Mouse (Mus musculus): ENCODE data around the gene Tmed4. TPM values are rescaled to one million over a fixed set of nuclear protein-coding genes. Genes with fewer than 3 reads are reported as not detected.
A peak's percentile ranks its signal among the peaks of the same experiment; 100 is the strongest.

Gene Tmed4
- polyA plus RNA-seq (2011; ENCODE audit: insufficient read depth, insufficient read length, low read depth, missing spikeins): 38.5 and 41.5 TPM in 2 replicates

DNA sequence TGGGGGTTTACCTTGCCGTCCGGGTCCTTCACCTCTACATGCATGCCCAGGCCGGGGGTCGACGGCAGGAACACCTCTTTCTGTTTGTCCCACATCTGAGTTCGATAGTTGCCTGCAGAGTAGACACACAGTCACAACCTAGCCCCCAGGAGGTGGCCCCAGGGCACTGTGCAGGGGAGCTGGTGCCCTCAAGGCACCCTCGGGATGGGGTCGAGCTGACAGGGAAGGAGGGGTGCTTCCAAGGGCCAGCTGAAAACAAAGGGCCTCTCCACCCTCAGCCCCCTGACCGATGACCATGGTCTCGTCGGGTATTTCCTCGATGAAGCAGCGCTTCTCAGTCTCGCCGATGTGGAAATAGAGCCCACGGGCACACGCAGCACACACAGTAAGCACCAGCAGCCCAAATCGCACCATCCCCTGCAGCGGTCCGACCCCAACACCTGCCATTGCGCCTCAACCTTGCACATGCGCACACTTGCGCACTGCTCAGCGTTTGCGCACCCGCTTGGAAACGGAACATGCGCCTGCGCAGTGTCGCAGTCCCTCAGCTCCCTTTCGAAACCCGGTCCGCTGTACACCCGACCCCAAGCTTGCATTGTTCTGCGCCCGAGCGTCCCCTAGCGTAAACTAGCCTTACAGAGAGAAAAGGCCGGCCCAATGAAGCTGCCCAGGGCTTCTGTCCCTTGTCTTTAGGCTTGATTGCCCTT, at the start of gene Tmed4:
Gene Tmed4 (minus strand): TSS at position 484 of the 707 bp plus-strand sequence.
- peak; percentile 99 for TF ChIP-seq POLR2A (IDR thresholded peaks at IDR 0.05; ENCODE audit: insufficient read depth, low read length)
- peak; percentile 71 for TF ChIP-seq CTCF (IDR thresholded peaks at IDR 0.05; ENCODE audit: low read depth, low read length)
- 0 out of 2 replicates have a peak, but pooled peaks have one; percentile 32 for TF ChIP-seq EP300 (IDR thresholded peaks at IDR 0.05; ENCODE audit: insufficient read depth, low read depth, low read length)
- Histone ChIP-seq H3K36me3 (ENCODE audit: control insufficient read depth, insufficient read depth, low read length, poor library complexity, severe bottlenecking) (peaks cover 7% of the 10 kb centered on the region; the same call in 1 of the 2 replicates), H3K27ac (ENCODE audit: insufficient read depth, low read length) (no peak within 1 kb of the TSS), H3K9ac (ENCODE audit: low read depth, poor library complexity, severe bottlenecking) (peak within 1 kb of the TSS; percentile 55), H3K27me3 (ENCODE audit: control insufficient read depth, insufficient read depth, low read length, poor library complexity, severe bottlenecking) (no peaks in the 10 kb centered on the region), H3K4me3 (ENCODE audit: low read depth, low read length) (peak within 1 kb of the TSS; percentile 74), H3K4me1 (ENCODE audit: control insufficient read depth, insufficient read depth, low read length) (no peaks in the 10 kb centered on the region), H3K9me3 (replicated peaks; ENCODE audit: control insufficient read depth, insufficient read depth, low read length, poor library complexity, severe bottlenecking) (no peaks in the 10 kb centered on the region)

DNA sequence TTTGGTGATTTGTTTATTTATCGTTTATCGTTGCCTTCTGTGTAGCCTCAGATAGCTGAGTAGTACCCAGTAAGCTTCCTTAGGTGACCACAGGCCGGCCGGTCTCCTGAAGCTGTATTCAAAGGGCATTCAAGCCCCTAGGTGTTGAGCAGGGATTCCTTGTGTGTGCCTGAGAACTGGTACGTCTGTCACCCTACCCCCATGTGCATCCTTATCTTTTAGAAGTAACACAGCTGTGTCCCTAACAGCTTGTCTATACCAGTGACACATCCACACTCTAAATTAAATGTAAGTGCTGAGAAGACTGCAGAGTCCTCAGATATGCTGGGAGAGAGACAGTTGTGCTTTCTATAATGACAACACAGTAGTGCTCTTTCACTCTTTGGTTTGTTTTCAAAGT, 48.7 kb upstream of the Tmed4 start:
- Histone ChIP-seq H3K27me3 (ENCODE audit: control insufficient read depth, insufficient read depth, low read length, poor library complexity, severe bottlenecking) (no peaks in the 10 kb centered on the region), H3K36me3 (ENCODE audit: control insufficient read depth, insufficient read depth, low read length, poor library complexity, severe bottlenecking) (peaks cover 15% of the 10 kb centered on the region), H3K9ac (ENCODE audit: low read depth, poor library complexity, severe bottlenecking) (no peak overlapping the region), H3K4me3 (ENCODE audit: low read depth, low read length) (no peak overlapping the region), H3K4me1 (ENCODE audit: control insufficient read depth, insufficient read depth, low read length) (no peaks in the 10 kb centered on the region), H3K9me3 (replicated peaks; ENCODE audit: control insufficient read depth, insufficient read depth, low read length, poor library complexity, severe bottlenecking) (no peaks in the 10 kb centered on the region), H3K27ac (ENCODE audit: insufficient read depth, low read length) (no peak overlapping the region)
- TF ChIP-seq POLR2A (IDR thresholded peaks at IDR 0.05; ENCODE audit: insufficient read depth, low read length) (no peak), EP300 (IDR thresholded peaks at IDR 0.05; ENCODE audit: insufficient read depth, low read depth, low read length) (no peak)

DNA sequence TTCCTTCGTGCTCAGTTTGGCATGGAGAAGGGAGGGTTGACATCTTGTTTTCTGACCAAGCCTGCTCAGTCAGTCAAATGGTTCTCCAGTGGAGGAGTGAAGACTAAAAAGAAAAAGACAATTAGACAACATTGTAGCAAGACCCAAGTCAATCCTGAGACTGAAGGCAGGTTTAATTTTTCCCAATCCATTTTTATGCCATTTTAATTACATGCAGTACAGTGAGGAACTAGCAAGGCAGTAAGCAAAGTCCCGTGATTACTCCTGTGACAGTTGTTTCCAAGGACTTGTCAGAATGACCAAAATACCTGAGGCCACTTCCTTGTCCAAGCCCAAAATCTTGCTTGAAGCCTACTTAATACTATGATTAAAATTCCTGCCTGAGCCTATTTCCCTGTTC, 47.4 kb upstream of the Tmed4 start:
- Histone ChIP-seq H3K4me1 (ENCODE audit: control insufficient read depth, insufficient read depth, low read length) (no peaks in the 10 kb centered on the region), H3K9ac (ENCODE audit: low read depth, poor library complexity, severe bottlenecking) (no peak overlapping the region), H3K27me3 (ENCODE audit: control insufficient read depth, insufficient read depth, low read length, poor library complexity, severe bottlenecking) (no peaks in the 10 kb centered on the region), H3K4me3 (ENCODE audit: low read depth, low read length) (no peak overlapping the region), H3K9me3 (replicated peaks; ENCODE audit: control insufficient read depth, insufficient read depth, low read length, poor library complexity, severe bottlenecking) (no peaks in the 10 kb centered on the region), H3K36me3 (ENCODE audit: control insufficient read depth, insufficient read depth, low read length, poor library complexity, severe bottlenecking) (peaks cover 21% of the 10 kb centered on the region), H3K27ac (ENCODE audit: insufficient read depth, low read length) (no peak overlapping the region)
- no peak for TF ChIP-seq POLR2A (IDR thresholded peaks at IDR 0.05; ENCODE audit: insufficient read depth, low read length)

DNA sequence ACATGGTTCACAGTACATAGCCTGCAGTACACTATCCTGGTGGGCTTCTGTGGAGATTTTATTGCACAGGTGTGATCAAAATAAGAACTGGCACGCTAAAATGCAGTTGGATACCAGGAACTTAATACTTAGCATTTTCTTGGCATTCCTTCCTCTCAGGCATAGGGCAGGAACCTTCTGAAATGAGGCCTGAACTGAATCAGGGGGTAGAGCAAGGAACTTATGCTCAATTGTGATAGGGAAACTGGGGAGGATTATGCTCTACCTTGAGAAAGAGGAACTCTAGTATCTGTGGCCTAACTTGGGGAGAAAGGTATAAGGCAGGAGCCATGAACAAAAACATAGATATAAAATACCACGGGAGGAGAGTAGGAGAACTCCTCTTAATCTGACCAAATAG, 44.7 kb upstream of the Tmed4 start:
- Histone ChIP-seq H3K27me3 (ENCODE audit: control insufficient read depth, insufficient read depth, low read length, poor library complexity, severe bottlenecking) (no peaks in the 10 kb centered on the region), H3K9me3 (replicated peaks; ENCODE audit: control insufficient read depth, insufficient read depth, low read length, poor library complexity, severe bottlenecking) (no peaks in the 10 kb centered on the region), H3K4me3 (ENCODE audit: low read depth, low read length) (no peak overlapping the region), H3K9ac (ENCODE audit: low read depth, poor library complexity, severe bottlenecking) (no peak overlapping the region), H3K36me3 (ENCODE audit: control insufficient read depth, insufficient read depth, low read length, poor library complexity, severe bottlenecking) (peaks cover 39% of the 10 kb centered on the region), H3K4me1 (ENCODE audit: control insufficient read depth, insufficient read depth, low read length) (no peaks in the 10 kb centered on the region), H3K27ac (ENCODE audit: insufficient read depth, low read length) (no peak overlapping the region)
- TF ChIP-seq EP300 (IDR thresholded peaks at IDR 0.05; ENCODE audit: insufficient read depth, low read depth, low read length) (no peak), CTCF (IDR thresholded peaks at IDR 0.05; ENCODE audit: low read depth, low read length) (no peak), POLR2A (IDR thresholded peaks at IDR 0.05; ENCODE audit: insufficient read depth, low read length) (no peak)

DNA sequence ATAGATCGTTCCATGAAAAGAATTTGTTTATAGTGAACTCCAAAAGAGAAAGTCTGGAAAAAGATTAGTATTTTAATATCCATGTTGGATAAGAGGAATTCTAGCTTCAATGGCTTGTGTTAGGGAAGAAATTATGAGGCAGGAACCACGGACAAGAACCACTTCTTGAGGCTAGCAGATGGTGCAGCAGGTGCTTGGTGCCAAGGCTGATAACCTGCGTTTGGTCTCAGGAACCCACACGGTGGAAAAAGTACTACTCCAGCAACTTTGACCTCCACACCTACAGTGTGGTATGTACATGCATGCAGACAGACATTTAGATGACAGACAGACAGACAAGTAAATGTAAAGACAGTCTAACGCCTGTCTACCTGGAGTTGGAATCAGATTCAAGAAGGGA, 43.9 kb upstream of the Tmed4 start:
- H3K4me3 ChIP-seq (ENCODE audit: low read depth, low read length): no peak overlapping the region
- no peaks in the 10 kb centered on the region for H3K27me3 ChIP-seq (ENCODE audit: control insufficient read depth, insufficient read depth, low read length, poor library complexity, severe bottlenecking)
- TF ChIP-seq POLR2A (IDR thresholded peaks at IDR 0.05; ENCODE audit: insufficient read depth, low read length): no peak
- no peak for TF ChIP-seq EP300 (IDR thresholded peaks at IDR 0.05; ENCODE audit: insufficient read depth, low read depth, low read length)
- TF ChIP-seq CTCF (IDR thresholded peaks at IDR 0.05; ENCODE audit: low read depth, low read length): no peak
- H3K9ac ChIP-seq (ENCODE audit: low read depth, poor library complexity, severe bottlenecking): no peak overlapping the region
- H3K9me3 ChIP-seq (replicated peaks; ENCODE audit: control insufficient read depth, insufficient read depth, low read length, poor library complexity, severe bottlenecking): no peaks in the 10 kb centered on the region
- H3K27ac ChIP-seq (ENCODE audit: insufficient read depth, low read length): no peak overlapping the region
- H3K4me1 ChIP-seq (ENCODE audit: control insufficient read depth, insufficient read depth, low read length): no peaks in the 10 kb centered on the region
- peaks cover 42% of the 10 kb centered on the region for H3K36me3 ChIP-seq (ENCODE audit: control insufficient read depth, insufficient read depth, low read length, poor library complexity, severe bottlenecking)

DNA sequence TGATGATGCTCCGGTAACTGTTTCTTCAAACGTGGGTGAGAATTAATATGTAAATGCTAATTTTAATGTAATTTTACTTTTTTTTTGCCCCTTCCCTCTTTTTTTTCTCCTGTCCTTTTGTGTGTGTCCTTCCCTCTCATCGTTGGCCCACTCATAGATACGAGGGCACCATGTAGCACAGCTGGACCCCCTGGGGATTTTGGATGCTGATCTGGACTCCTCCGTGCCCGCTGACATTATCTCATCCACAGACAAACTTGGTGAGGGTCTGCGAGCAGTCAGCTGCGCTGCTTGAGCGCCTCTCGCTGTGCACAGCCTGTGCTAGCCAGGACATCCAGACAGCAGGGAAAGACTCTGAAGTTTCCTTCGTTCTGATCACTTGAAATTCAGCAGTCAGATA, 42.2 kb upstream of the Tmed4 start:
- Histone ChIP-seq H3K9ac (ENCODE audit: low read depth, poor library complexity, severe bottlenecking) (no peak overlapping the region), H3K27ac (ENCODE audit: insufficient read depth, low read length) (no peak overlapping the region), H3K4me1 (ENCODE audit: control insufficient read depth, insufficient read depth, low read length) (no peaks in the 10 kb centered on the region), H3K4me3 (ENCODE audit: low read depth, low read length) (no peak overlapping the region), H3K9me3 (replicated peaks; ENCODE audit: control insufficient read depth, insufficient read depth, low read length, poor library complexity, severe bottlenecking) (no peaks in the 10 kb centered on the region), H3K36me3 (ENCODE audit: control insufficient read depth, insufficient read depth, low read length, poor library complexity, severe bottlenecking) (peaks cover 46% of the 10 kb centered on the region), H3K27me3 (ENCODE audit: control insufficient read depth, insufficient read depth, low read length, poor library complexity, severe bottlenecking) (no peaks in the 10 kb centered on the region)
- TF ChIP-seq CTCF (IDR thresholded peaks at IDR 0.05; ENCODE audit: low read depth, low read length): no peak
- TF ChIP-seq EP300 (IDR thresholded peaks at IDR 0.05; ENCODE audit: insufficient read depth, low read depth, low read length): no peak

Measured in ES-Bruce4 (cell line).